In the genomic region with DNA sequence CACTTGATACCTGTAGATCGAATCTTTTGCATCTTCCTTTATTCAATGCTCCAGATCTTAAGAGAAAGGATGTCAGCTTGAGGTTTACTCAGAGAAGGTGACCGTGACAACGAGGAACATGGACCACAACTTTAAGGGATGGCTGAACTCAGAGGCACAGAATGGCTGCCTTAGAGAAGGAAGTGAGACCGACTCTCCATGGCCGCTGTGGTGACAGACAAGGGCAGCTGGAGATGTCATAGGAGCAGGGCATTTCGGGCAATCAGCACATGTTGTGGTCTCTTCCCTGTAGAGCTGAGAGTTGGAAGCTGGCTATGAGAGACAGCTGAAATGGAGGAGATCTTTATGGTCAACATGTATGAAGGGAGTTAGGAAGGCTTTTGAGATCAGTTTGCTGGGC, we compare ENCODE assay signal across 11 mouse cellular contexts. TPM values are rescaled to one million over a fixed set of nuclear protein-coding genes. Genes with fewer than 3 reads are reported as not detected.
DNase-seq lines count a peak whose midpoint lies in the region; TF ChIP-seq lines count a peak whose summit lies in the region.
"Had no signal": no experiment of that assay in that cellular context is flagged by ENCODE, and none has a peak within 500 bp of the region (broad histone marks: within the 10 kb centered on the region; RNA-seq: fewer than 3 reads in every experiment).

No protein-coding gene starts in this region.

- H3ac ChIP-seq in C2C12 (ENCODE audit: control insufficient read depth, insufficient read length, low read depth): no peak overlapping the region
- H3ac ChIP-seq in myocyte (ENCODE audit: control insufficient read depth, insufficient read length): no peak overlapping the region

- no peaks in the 10 kb centered on the region for H3K79me3 ChIP-seq in C2C12 (ENCODE audit: low read depth)

- H3K4me3 ChIP-seq in C2C12 (ENCODE audit: insufficient read depth, poor library complexity, severe bottlenecking): no peak overlapping the region
- H3K4me3 ChIP-seq in myocyte: no peak overlapping the region
- H3K4me3 ChIP-seq: embryonic facial prominence, embryonic 10.5 days; embryonic facial prominence, embryonic 12.5 days; forebrain, embryonic 13.5 days; forebrain, embryonic 15.5 days had no signal

- H3K36me3 ChIP-seq in C2C12 (ENCODE audit: control insufficient read depth, insufficient read depth): no peaks in the 10 kb centered on the region
- no peaks in the 10 kb centered on the region for H3K36me3 ChIP-seq in myocyte (ENCODE audit: control insufficient read depth, insufficient read depth)
- H3K36me3 ChIP-seq: embryonic facial prominence, embryonic 10.5 days; embryonic facial prominence, embryonic 12.5 days; forebrain, embryonic 15.5 days had no signal

- H3K27me3 ChIP-seq in C2C12 (ENCODE audit: control insufficient read depth, insufficient read depth, insufficient read length) (no peaks in the 10 kb centered on the region), myocyte (ENCODE audit: control insufficient read depth, insufficient read depth, insufficient read length) (no peaks in the 10 kb centered on the region)
- H3K27me3 ChIP-seq: embryonic facial prominence, embryonic 12.5 days; forebrain, embryonic 15.5 days had no signal

- H3K4me2 ChIP-seq in myocyte (ENCODE audit: low read depth): peak overlapping the region; percentile 35
- H3K4me2 ChIP-seq: embryonic facial prominence, embryonic 12.5 days; forebrain, embryonic 13.5 days; forebrain, embryonic 15.5 days had no signal

- H3K79me2 ChIP-seq in C2C12 (ENCODE audit: control insufficient read depth, insufficient read depth) (no peaks in the 10 kb centered on the region), myocyte (ENCODE audit: control insufficient read depth, insufficient read depth) (no peaks in the 10 kb centered on the region)

- DNase-seq in heart, adult 11 months: peak; percentile 84
- DNase-seq in heart, adult 9 months (ENCODE audit: low spot score in 2 of 2): no peak
- DNase-seq in thymus, postnatal 0 days (ENCODE audit: low spot score): no peak

- TF ChIP-seq CTCF in C2C12 (IDR thresholded peaks at IDR 0.05; ENCODE audit: control insufficient read depth, insufficient read depth, insufficient read length): no peak

- no peak for TF ChIP-seq POLR2A in myocyte (IDR thresholded peaks at IDR 0.05; ENCODE audit: insufficient read length, low read depth)

TF ChIP-seq in C2C12, 6 proteins besides CTCF, POLR2A, EP300 and RAD21:
- no peak for TF ChIP-seq CEBPB (IDR thresholded peaks at IDR 0.05; ENCODE audit: low read depth)
- TF ChIP-seq USF1 (IDR thresholded peaks at IDR 0.05; ENCODE audit: low read depth): no peak
- peak; percentile 97 for TF ChIP-seq MYOD1 (IDR thresholded peaks at IDR 0.05; ENCODE audit: control insufficient read depth, insufficient read length, low read depth)

TF ChIP-seq in myocyte, 11 proteins besides CTCF, POLR2A, EP300 and RAD21:
- TF ChIP-seq MAX (IDR thresholded peaks at IDR 0.05; ENCODE audit: low read depth) (no peak), MYOG (IDR thresholded peaks at IDR 0.05; ENCODE audit: control insufficient read depth in 1 of 3, insufficient read depth in 1 of 3, insufficient read length in 2 of 3, low read depth in 2 of 3) (peak in 1 of 3 experiments; percentile 81), TCF12 (IDR thresholded peaks at IDR 0.05; ENCODE audit: insufficient read depth, poor library complexity, severe bottlenecking) (peak; percentile 84), USF1 (IDR thresholded peaks at IDR 0.05; ENCODE audit: low read depth) (no peak), MYOD1 (IDR thresholded peaks at IDR 0.05; ENCODE audit: control insufficient read depth in 1 of 3, insufficient read length in 2 of 3, low read depth in 2 of 3) (peak; percentile 94 to 100 (median 100)), TCF3 (IDR thresholded peaks at IDR 0.05; ENCODE audit: insufficient read length, low read depth) (peak; percentile 91), CEBPB (IDR thresholded peaks at IDR 0.05; ENCODE audit: insufficient read depth, poor library complexity, severe bottlenecking) (no peak)

RNA-seq across cellular contexts. Expression of a gene that starts 28.7 kb away (rescaled TPM):
- polyA plus RNA-seq in C2C12 (2012; fragmentation: generic; extraction: Trizol) (167 TPM), myocyte (2012; fragmentation: generic; extraction: Trizol) (2,000 TPM)
- polyA plus RNA-seq in thymus, postnatal 0 days (2015; fragmentation: Nextera tagmentation; extraction: Ambion mirVana): 3.2 and 3.6 TPM in 2 replicates
- polyA plus RNA-seq: forebrain, embryonic 11.5 days had no signal

RNA-seq across cellular contexts. Expression of a gene that starts 46.4 kb away (rescaled TPM):
- polyA plus RNA-seq in C2C12 (2012; fragmentation: generic; extraction: Trizol) (0.48 TPM), myocyte (2012; fragmentation: generic; extraction: Trizol) (0.46 TPM)
- 12.1 and 12.5 TPM in 2 replicates for polyA plus RNA-seq in thymus, postnatal 0 days (2015; fragmentation: Nextera tagmentation; extraction: Ambion mirVana)

RNA-seq across cellular contexts. Expression of a gene that starts 54.2 kb away (rescaled TPM):
- polyA plus RNA-seq in C2C12 (2012; fragmentation: generic; extraction: Trizol): 6.4 TPM
- 74.8 TPM for polyA plus RNA-seq in myocyte (2012; fragmentation: generic; extraction: Trizol)
- polyA plus RNA-seq in thymus, postnatal 0 days (2015; fragmentation: Nextera tagmentation; extraction: Ambion mirVana): 6.5 and 7.3 TPM in 2 replicates
- polyA plus RNA-seq: adrenal gland, adult 2 months; forebrain, embryonic 13.5 days; forebrain, embryonic 15.5 days had no signal

Comparison
In these comparisons a context has a peak if more than half of its experiments do, and no peak if none do; other contexts are left out.
1. RNA of a gene that starts 28.7 kb away (polyA plus RNA-seq): 2,000 TPM in myocyte (single experiment) and 167 TPM in C2C12 (single experiment); 3.2 to 3.6 TPM in thymus, postnatal 0 days; every median in the first group is over 10 times any median in the second.